Mouse (Mus musculus) liver, embryonic 14.5 days (tissue): ENCODE results near the gene Car11. TPM values are rescaled to one million over a fixed set of nuclear protein-coding genes. Genes with fewer than 3 reads are reported as not detected.
A peak's percentile ranks its signal among the peaks of the same experiment; 100 is the strongest.

ENCODE experiments used
- ATAC-seq: fragments of 200-750 bp; cut with Nextera tagmentation; 2 replicates; pipeline ENCODE4 v1.8.0; 2017; ENCODE audit warnings: moderate number of reproducible peaks, mild to moderate bottlenecking, moderate library complexity; ENCODE audit not compliant: insufficient read depth
- DNase-seq, 3 experiments: peaks; one replicate each; pipeline ENCODE4 v3.0.0-alpha.2; 2012 to 2013; ENCODE audit warnings: low read depth in 3 of 3, low spot score in 3 of 3
- H3K27ac ChIP-seq: fragments of 300-500 bp; sonication (generic); 2 replicates; pipeline ENCODE4 v1.5.1; 2014; ENCODE audit warnings: moderate library complexity, mild to moderate bottlenecking, control low read depth, inconsistent platforms
- H3K27me3 ChIP-seq: fragments of 300-500 bp; sonication (generic); 2 replicates; pipeline ENCODE4 v1.6.1; 2014; ENCODE audit warnings: mild to moderate bottlenecking, low read length, moderate library complexity; ENCODE audit not compliant: control insufficient read depth, insufficient read depth
- H3K36me3 ChIP-seq: fragments of 300-500 bp; sonication (generic); replicated peaks from 2 replicates; pipeline ENCODE4 v1.6.1; 2014; ENCODE audit warnings: low read depth; ENCODE audit not compliant: control insufficient read depth, insufficient read depth
- H3K4me1 ChIP-seq, 2 experiments: fragments of 200-500 bp in 1 of 2; fragments of 300-500 bp in 1 of 2; sonication (generic) in 1 of 2; replicated peaks; 2 replicates each; pipeline ENCODE4 v1.6.1; 2012 to 2014; ENCODE audit warnings: antibody characterized with exemption in 1 of 2, inconsistent platforms in 1 of 2, low read length in 1 of 2; ENCODE audit not compliant: control insufficient read depth in 2 of 2, insufficient read depth in 2 of 2
- H3K4me2 ChIP-seq: fragments of 300-500 bp; sonication (generic); 2 replicates; pipeline ENCODE4 v1.6.1; 2014; ENCODE audit warnings: low read depth, mild to moderate bottlenecking, control low read depth, moderate library complexity
- H3K4me3 ChIP-seq, 2 experiments: fragments of 200-500 bp in 1 of 2; fragments of 300-500 bp in 1 of 2; sonication (generic) in 1 of 2; 2 replicates each; pipeline ENCODE4 v1.5.1; 2012 to 2014; ENCODE audit warnings: low read depth in 2 of 2, low read length in 2 of 2, mild to moderate bottlenecking in 2 of 2, control low read depth in 1 of 2, inconsistent platforms in 1 of 2, moderate library complexity in 1 of 2; ENCODE audit not compliant: insufficient read depth in 1 of 2
- H3K9ac ChIP-seq: fragments of 300-500 bp; sonication (generic); replicated peaks from 2 replicates; pipeline ENCODE4 v1.6.1; 2014; ENCODE audit warnings: mild to moderate bottlenecking, control low read depth, moderate library complexity
- H3K9me3 ChIP-seq: fragments of 300-500 bp; sonication (generic); 2 replicates; pipeline ENCODE4 v1.6.1; 2016; ENCODE audit warnings: low read length, mixed read lengths; ENCODE audit not compliant: control insufficient read depth
- CTCF ChIP-seq: IDR thresholded peaks from 2 replicates; pipeline ENCODE4 v1.5.1; 2016; ENCODE audit warnings: antibody characterized with exemption, low read depth, control low read depth
- EP300 ChIP-seq: IDR thresholded peaks from 2 replicates; pipeline ENCODE4 v1.6.1; 2016; ENCODE audit warnings: antibody characterized with exemption, low read depth
- WGBS: fragments of 180-500 bp; shearing (Covaris S2); extraction: QIAGEN DNeasy Blood & Tissue Kit; methylation state at CpG from one replicate; pipeline ENCODE4 v1.1.7; 2014; ENCODE audit not compliant: insufficient replicate concordance; 5-methylcytosine and 5-hydroxymethylcytosine counted together
- polyA plus RNA-seq, 2 experiments: library from polyadenylated mRNA; depleted of rRNA in 1 of 2; stranded (reverse) in 1 of 2; unstranded in 1 of 2; fragments of >200 nt; fragmentation: Nextera tagmentation in 1 of 2; extraction: Ambion mirVana in 1 of 2; gene quantifications; 2 replicates each; pipeline versions ENCODE4 v1.2.1 to v1.2.3; 2012 to 2014

The Car11 gene
- polyA plus RNA-seq, 2 experiments, result 0.23 to 0.44 TPM

GRCm38 (mm10) chr7:45716460-45716857 lies 16.8 kb downstream of the Car11 start:
- Histone ChIP-seq H3K4me2 (peak overlapping the region; percentile 81), H3K9ac (peak overlapping the region; percentile 99), H3K27ac (peak overlapping the region; percentile 73; the same call in 1 of the 2 replicates), H3K4me1 (peaks cover 21 to 26% of the 10 kb centered on the region in 2 experiments), H3K4me3 (peak overlapping the region; percentile 90), H3K36me3 (peaks cover 30% of the 10 kb centered on the region), H3K9me3 (no peaks in the 10 kb centered on the region), H3K27me3 (no peaks in the 10 kb centered on the region)
- ATAC-seq (no peak), DNase-seq (no peak)
- 59% methylated on average over 3 of the region's 3 CpGs for WGBS
- TF ChIP-seq EP300, result no peak
- TF ChIP-seq CTCF, result no peak

DNA sequence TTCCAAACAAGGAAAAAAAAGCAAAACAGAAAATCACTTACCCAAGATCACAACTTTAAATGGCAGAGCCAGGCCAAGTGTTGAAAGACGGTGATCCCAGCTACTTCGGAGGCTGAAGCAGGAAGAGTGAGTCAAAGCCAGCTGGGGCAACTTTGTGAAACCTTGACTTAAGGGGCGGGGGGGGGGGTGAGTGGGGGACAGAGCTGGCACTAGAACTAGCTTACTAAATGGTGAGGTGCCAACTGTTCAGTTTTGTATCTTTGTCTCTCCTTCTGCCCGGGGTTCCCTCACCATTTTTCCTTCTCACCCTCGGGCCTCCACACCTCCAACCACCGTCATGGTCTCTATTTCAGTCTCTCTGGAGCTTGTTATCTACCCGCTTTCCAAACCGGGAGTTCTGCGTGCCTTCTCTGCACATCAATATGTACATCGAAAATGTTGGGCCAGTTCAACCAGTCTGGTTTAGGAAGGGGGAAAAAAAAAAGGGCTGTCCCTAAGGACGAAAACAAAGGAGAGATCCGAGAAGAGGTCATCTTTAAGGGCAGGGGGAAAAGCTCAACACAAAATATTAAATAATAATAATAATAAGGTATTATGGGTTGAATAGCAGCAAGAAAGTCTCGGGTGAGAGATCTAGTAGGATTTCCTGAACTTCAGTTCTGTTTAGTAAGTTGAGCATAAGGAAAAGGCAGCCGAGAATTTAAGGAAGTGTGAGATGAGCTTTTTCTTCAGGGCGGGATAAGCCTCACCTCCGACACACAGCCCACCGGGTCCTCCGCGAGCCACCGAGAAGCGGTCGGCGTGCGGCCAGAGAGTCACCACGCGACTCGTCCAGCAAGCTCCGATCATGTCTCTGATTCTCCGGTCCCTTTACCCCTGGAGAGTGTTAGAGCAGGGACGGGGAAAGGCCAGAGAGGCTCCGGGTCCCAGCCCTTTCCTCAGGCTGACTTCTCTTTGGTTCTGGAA lies 17.6 kb downstream of the Car11 start:
- no peaks in the 10 kb centered on the region for H3K9me3 ChIP-seq
- DNase-seq (no peak), ATAC-seq (peak; percentile 45)
- H3K36me3 ChIP-seq, result peaks cover 31% of the 10 kb centered on the region
- peak overlapping the region; percentile 90 for H3K4me3 ChIP-seq
- peaks cover 21 to 26% of the 10 kb centered on the region in 2 experiments for H3K4me1 ChIP-seq
- peak overlapping the region; percentile 73 for H3K27ac ChIP-seq
- H3K4me2 ChIP-seq, result peak overlapping the region; percentile 81
- H3K9ac ChIP-seq, result peak overlapping the region; percentile 99
- no peaks in the 10 kb centered on the region for H3K27me3 ChIP-seq
- TF ChIP-seq CTCF, result no peak
- TF ChIP-seq EP300, result no peak
- 5% methylated on average over 31 of the region's 31 CpGs for WGBS

GRCm38 (mm10) chr7:45717918-45718297 lies 18.3 kb downstream of the Car11 start, which contains the start of gene Sphk2:
Sphk2 (minus strand) TSS chr7:45718002.
- Histone ChIP-seq H3K27me3 (no peaks in the 10 kb centered on the region), H3K4me1 (peaks cover 21 to 26% of the 10 kb centered on the region in 2 experiments), H3K4me3 (peak within 1 kb of the TSS; percentile 90), H3K4me2 (peak within 1 kb of the TSS; percentile 81), H3K9ac (peak within 1 kb of the TSS; percentile 99), H3K27ac (peak within 1 kb of the TSS; percentile 78), H3K36me3 (peaks cover 34% of the 10 kb centered on the region), H3K9me3 (no peaks in the 10 kb centered on the region)
- peak; percentile 93 to 95 (median 94) for DNase-seq
- TF ChIP-seq CTCF, result 0 out of 2 replicates have a peak, but pooled peaks have one; percentile 38
- TF ChIP-seq EP300, result no peak; the same call in 1 of the 2 replicates
- peak; percentile 70 for ATAC-seq
- WGBS, result under 1% methylated on average over 41 of the region's 41 CpGs

DNA sequence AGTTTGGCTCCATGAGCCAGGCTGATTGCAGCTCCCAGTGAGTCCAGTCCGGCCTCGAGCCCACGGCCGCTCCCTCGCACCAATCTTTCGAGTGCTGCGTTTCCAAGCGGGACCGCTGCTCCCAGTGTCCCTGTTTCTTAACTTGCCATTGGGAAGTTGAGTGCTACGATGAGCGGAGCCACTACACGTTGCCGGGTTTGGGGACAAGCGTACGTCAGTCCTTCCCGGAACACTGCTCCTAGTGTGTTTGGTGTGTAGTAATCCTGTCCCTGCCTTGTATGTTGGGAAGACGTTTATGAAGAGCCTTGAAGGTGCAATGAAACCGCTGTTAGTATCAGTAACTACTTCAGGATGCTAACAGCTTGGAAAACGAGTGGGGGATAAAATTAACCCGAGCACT lies 18.7 kb downstream of the Car11 start:
- Histone ChIP-seq H3K4me1 (peaks cover 21 to 26% of the 10 kb centered on the region in 2 experiments), H3K9ac (peak overlapping the region; percentile 99), H3K36me3 (peaks cover 30% of the 10 kb centered on the region), H3K9me3 (no peaks in the 10 kb centered on the region), H3K4me3 (peak overlapping the region; percentile 88 to 90), H3K27me3 (no peaks in the 10 kb centered on the region), H3K4me2 (peak overlapping the region; percentile 81), H3K27ac (peak overlapping the region; percentile 78)
- ATAC-seq (no peak), DNase-seq (no peak)
- WGBS, result under 1% methylated on average over 20 of the region's 20 CpGs
- no peak for TF ChIP-seq CTCF
- no peak for TF ChIP-seq EP300

DNA sequence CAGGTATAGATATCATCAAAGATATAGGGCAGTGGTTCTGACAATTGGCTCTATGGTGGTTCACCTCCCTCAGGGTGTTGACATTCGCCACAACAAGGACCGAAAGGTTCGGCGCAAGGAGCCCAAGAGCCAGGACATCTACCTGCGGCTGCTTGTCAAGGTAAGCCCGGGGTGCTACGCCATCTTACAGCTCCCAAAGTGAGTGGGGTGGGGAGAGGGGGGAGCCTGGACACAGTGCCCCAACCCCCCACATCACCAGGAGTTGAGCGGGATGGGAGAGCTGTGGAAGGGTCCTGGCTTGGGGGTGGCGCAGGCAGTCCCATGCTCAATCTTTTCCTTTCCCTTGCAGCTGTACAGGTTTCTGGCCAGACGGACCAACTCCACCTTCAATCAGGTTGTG lies 19.5 kb downstream of the Car11 start:
- Histone ChIP-seq H3K4me1 (peaks cover 21 to 25% of the 10 kb centered on the region in 2 experiments), H3K9ac (peak overlapping the region; percentile 99), H3K27ac (peak overlapping the region; percentile 78), H3K9me3 (no peaks in the 10 kb centered on the region), H3K4me3 (peak overlapping the region; percentile 88 to 90), H3K36me3 (peaks cover 38% of the 10 kb centered on the region), H3K27me3 (no peaks in the 10 kb centered on the region), H3K4me2 (peak overlapping the region; percentile 81)
- 69% methylated on average over 10 of the region's 10 CpGs for WGBS
- no peak for TF ChIP-seq EP300
- TF ChIP-seq CTCF, result no peak
- ATAC-seq, result no peak
- DNase-seq, result no peak
